In genomic region chr10:100030980-100031516, GRCm38 (mm10) we compare ENCODE assay signal across 10 mouse cellular contexts. TPM values are rescaled to one million over a fixed set of nuclear protein-coding genes. Genes with fewer than 3 reads are reported as not detected.
A peak's percentile ranks its signal among the peaks of the same experiment; 100 is the strongest.
DNase-seq lines count a peak whose midpoint lies in the region; ATAC-seq and TF ChIP-seq lines count a peak whose summit lies in the region.
"Had no signal": no experiment of that assay in that cellular context is flagged by ENCODE, and none has a peak within 500 bp of the region (broad histone marks: within the 10 kb centered on the region; RNA-seq: fewer than 3 reads in every experiment).

No protein-coding gene starts in this region.

- no peaks in the 10 kb centered on the region for H3K27me3 ChIP-seq in heart, embryonic 12.5 days (replicated peaks)
- H3K27me3 ChIP-seq in lung, embryonic 14.5 days (ENCODE audit: insufficient read depth, low read length), result no peaks in the 10 kb centered on the region
- no peaks in the 10 kb centered on the region for H3K27me3 ChIP-seq in embryonic facial prominence, embryonic 13.5 days
- H3K27me3 ChIP-seq in liver, embryonic 13.5 days, result no peaks in the 10 kb centered on the region

- peaks cover 3% of the 10 kb centered on the region; the same call in 1 of the 2 replicates for H3K9me3 ChIP-seq in heart, embryonic 12.5 days (replicated peaks)
- H3K9me3 ChIP-seq in lung, embryonic 14.5 days (ENCODE audit: low read depth, low read length), result no peaks in the 10 kb centered on the region
- no peaks in the 10 kb centered on the region for H3K9me3 ChIP-seq in embryonic facial prominence, embryonic 13.5 days
- H3K9me3 ChIP-seq in liver, embryonic 13.5 days (replicated peaks), result no peaks in the 10 kb centered on the region

- H3K9ac ChIP-seq in heart, embryonic 12.5 days, result no peak overlapping the region
- no peak overlapping the region for H3K9ac ChIP-seq in lung, embryonic 14.5 days
- H3K9ac ChIP-seq in embryonic facial prominence, embryonic 13.5 days, result no peak overlapping the region
- H3K9ac ChIP-seq in liver, embryonic 13.5 days, result no peak overlapping the region

- 0 out of 2 replicates have a peak, but pooled peaks cover 3% of the 10 kb centered on the region for H3K36me3 ChIP-seq in heart, embryonic 12.5 days
- H3K36me3 ChIP-seq in lung, embryonic 14.5 days (ENCODE audit: insufficient read depth), result no peaks in the 10 kb centered on the region
- no peaks in the 10 kb centered on the region for H3K36me3 ChIP-seq in embryonic facial prominence, embryonic 13.5 days
- H3K36me3 ChIP-seq in liver, embryonic 13.5 days, result no peaks in the 10 kb centered on the region

- WGBS in heart, embryonic 12.5 days, result 76% methylated on average over 12 of the region's 12 CpGs
- WGBS in lung, embryonic 14.5 days, result 40% methylated on average over 12 of the region's 12 CpGs
- 43% methylated on average over 12 of the region's 12 CpGs for WGBS in lung, adult 2 months
- 55% methylated on average over 12 of the region's 12 CpGs for WGBS in embryonic facial prominence, embryonic 13.5 days
- 60% methylated on average over 12 of the region's 12 CpGs for WGBS in liver, embryonic 13.5 days (ENCODE audit: insufficient replicate concordance)

- no peak overlapping the region for H3K4me3 ChIP-seq in heart, embryonic 12.5 days
- H3K4me3 ChIP-seq in lung, embryonic 14.5 days (ENCODE audit: low read depth, low read length), result no peak overlapping the region
- H3K4me3 ChIP-seq in lung, adult 2 months (replicated peaks; ENCODE audit: extremely low read depth, low read depth, low read length), result no peak overlapping the region
- H3K4me3 ChIP-seq in embryonic facial prominence, embryonic 13.5 days, result no peak overlapping the region
- H3K4me3 ChIP-seq in liver, embryonic 13.5 days (replicated peaks), result no peak overlapping the region

- peak overlapping the region; percentile 32 for H3K4me2 ChIP-seq in heart, embryonic 12.5 days
- peak overlapping the region; percentile 39 for H3K4me2 ChIP-seq in lung, embryonic 14.5 days
- peak overlapping the region; percentile 46 for H3K4me2 ChIP-seq in embryonic facial prominence, embryonic 13.5 days
- H3K4me2 ChIP-seq in liver, embryonic 13.5 days, result peak overlapping the region; percentile 30

- TF ChIP-seq CTCF in lung, embryonic 14.5 days (IDR thresholded peaks at IDR 0.05; ENCODE audit: low read depth), result no peak
- TF ChIP-seq CTCF in lung, adult 2 months (IDR thresholded peaks at IDR 0.05; ENCODE audit: insufficient read depth, low read length), result no peak

- no peak for DNase-seq in heart, postnatal 4 days
- peak; percentile 53 for DNase-seq in lung, embryonic 14.5 days
- DNase-seq in lung, adult 2 months, result no peak
- no peak for DNase-seq in liver, embryonic 13.5 days
- DNase-seq in thymus, postnatal 10 days (ENCODE audit: low spot score in 2 of 2), result no peak
- no peak for DNase-seq in layer of hippocampus, postnatal 36 days
- DNase-seq: cerebellum, postnatal 36 days; right cerebral cortex, postnatal 4 days had no signal

- no peak for TF ChIP-seq POLR2A in lung, adult 2 months (IDR thresholded peaks at IDR 0.05; ENCODE audit: borderline replicate concordance, extremely low read depth, low read depth, low read length)

- no peak for ATAC-seq in heart, embryonic 12.5 days (ENCODE audit: insufficient number of reproducible peaks, low FRiP score)
- ATAC-seq in lung, embryonic 14.5 days (ENCODE audit: insufficient read depth), result peak; percentile 53; the same call in 1 of the 2 replicates
- ATAC-seq in embryonic facial prominence, embryonic 13.5 days (ENCODE audit: insufficient number of reproducible peaks, insufficient read depth, low FRiP score, low TSS enrichment, low read depth), result no peak
- ATAC-seq in liver, embryonic 13.5 days (ENCODE audit: low read depth), result no peak

- no peak overlapping the region for H3K27ac ChIP-seq in heart, embryonic 12.5 days (ENCODE audit: poor library complexity, severe bottlenecking)
- peak overlapping the region; percentile 69; the same call in 1 of the 2 replicates for H3K27ac ChIP-seq in lung, embryonic 14.5 days (ENCODE audit: low read depth)
- no peak overlapping the region for H3K27ac ChIP-seq in embryonic facial prominence, embryonic 13.5 days
- no peak overlapping the region for H3K27ac ChIP-seq in liver, embryonic 13.5 days

- H3K4me1 ChIP-seq in heart, embryonic 12.5 days (replicated peaks), result peaks cover 12% of the 10 kb centered on the region; the same call in 1 of the 2 replicates
- H3K4me1 ChIP-seq in lung, embryonic 14.5 days (ENCODE audit: insufficient read depth), result peaks cover 31% of the 10 kb centered on the region
- peaks cover 16% of the 10 kb centered on the region for H3K4me1 ChIP-seq in lung, adult 2 months (ENCODE audit: control insufficient read depth, insufficient read depth, low read length)
- peaks cover 11% of the 10 kb centered on the region for H3K4me1 ChIP-seq in embryonic facial prominence, embryonic 13.5 days
- H3K4me1 ChIP-seq in liver, embryonic 13.5 days (replicated peaks), result peaks cover 13% of the 10 kb centered on the region; the same call in 1 of the 2 replicates

RNA-seq across cellular contexts. Expression of gene Kitl, which starts 15.6 kb away (rescaled TPM):
- polyA plus RNA-seq in heart, embryonic 12.5 days (2016; fragmentation: Nextera tagmentation; extraction: Ambion mirVana), result 17.8 and 19.4 TPM in 2 replicates
- 100 to 1,000 TPM in 1 of 2 experiments, 10 to 100 TPM in 1; 96.3 to 105 TPM for total RNA-seq in heart, postnatal 4 days (2021)
- polyA plus RNA-seq in lung, embryonic 14.5 days (2014; fragmentation: Nextera tagmentation; extraction: Ambion mirVana), result 57.5 and 60.4 TPM in 2 replicates
- 117 and 119 TPM in 2 replicates for polyA plus RNA-seq in lung, adult 2 months (2012; rRNA removed)
- 14.4 and 15.1 TPM in 2 replicates for polyA plus RNA-seq in embryonic facial prominence, embryonic 13.5 days (2015; fragmentation: Nextera tagmentation; extraction: Ambion mirVana)
- 8.2 and 15.3 TPM in 2 replicates for polyA plus RNA-seq in liver, embryonic 13.5 days (2015; fragmentation: Nextera tagmentation; extraction: Ambion mirVana)
- 10 to 100 TPM; 19.7 to 26.8 TPM for total RNA-seq in layer of hippocampus, postnatal 36 days (2021)
